Mouse (Mus musculus): Measurements from ENCODE around the gene Mta3. TPM values are rescaled to one million over a fixed set of nuclear protein-coding genes. Genes with fewer than 3 reads are reported as not detected.

Gene Mta3
- polyA plus RNA-seq, 1 experiment from 2014 or later = 41.0 TPM

GRCm38 (mm10) chr17:83740135-83740676, 34.2 kb downstream of the Mta3 start:
- 77% methylated on average over 7 of the region's 7 CpGs for WGBS
- peaks cover 27% of the 10 kb centered on the region; the same call in 1 of the 2 replicates for H3K36me3 ChIP-seq (ENCODE audit: insufficient read depth)
- no peaks in the 10 kb centered on the region for H3K4me1 ChIP-seq (ENCODE audit: insufficient read depth)
- no peak for DNase-seq
- no peak overlapping the region for H3K9ac ChIP-seq
- peaks cover 5% of the 10 kb centered on the region; the same call in 1 of the 2 replicates for H3K9me3 ChIP-seq (ENCODE audit: low read depth, low read length)
- no peaks in the 10 kb centered on the region for H3K27me3 ChIP-seq (ENCODE audit: insufficient read depth, low read length)
- ATAC-seq (ENCODE audit: insufficient read depth) = no peak
- no peak overlapping the region for H3K4me3 ChIP-seq (ENCODE audit: low read depth, low read length)
- TF ChIP-seq CTCF (IDR thresholded peaks at IDR 0.05; ENCODE audit: low read depth) = no peak
- no peak overlapping the region for H3K4me2 ChIP-seq
- no peak overlapping the region for H3K27ac ChIP-seq (ENCODE audit: low read depth)

- no peak overlapping the region for H3K9ac ChIP-seq
- H3K9me3 ChIP-seq (ENCODE audit: low read depth, low read length) = peaks cover 8% of the 10 kb centered on the region; the same call in 1 of the 2 replicates
- no peaks in the 10 kb centered on the region for H3K27me3 ChIP-seq (ENCODE audit: insufficient read depth, low read length)
- ATAC-seq (ENCODE audit: insufficient read depth) (no peak), DNase-seq (no peak)
- TF ChIP-seq CTCF (IDR thresholded peaks at IDR 0.05; ENCODE audit: low read depth) = no peak
- no peak overlapping the region for H3K4me2 ChIP-seq
- H3K36me3 ChIP-seq (ENCODE audit: insufficient read depth) = peaks cover 27% of the 10 kb centered on the region; the same call in 1 of the 2 replicates
- no peak overlapping the region for H3K27ac ChIP-seq (ENCODE audit: low read depth)
- 38% methylated on average over 6 of the region's 6 CpGs for WGBS
- H3K4me1 ChIP-seq (ENCODE audit: insufficient read depth) = no peaks in the 10 kb centered on the region
- H3K4me3 ChIP-seq (ENCODE audit: low read depth, low read length) = no peak overlapping the region
These were observed 35.3 kb downstream of the Mta3 start for GRCm38 (mm10) chr17:83741243-83741642.

GRCm38 (mm10) chr17:83744231-83744824, 38.4 kb downstream of the Mta3 start:
- Histone ChIP-seq H3K4me3 (ENCODE audit: low read depth, low read length) (no peak overlapping the region), H3K9me3 (ENCODE audit: low read depth, low read length) (peaks cover 8% of the 10 kb centered on the region; the same call in 1 of the 2 replicates), H3K9ac (no peak overlapping the region), H3K27me3 (ENCODE audit: insufficient read depth, low read length) (no peaks in the 10 kb centered on the region), H3K27ac (ENCODE audit: low read depth) (no peak overlapping the region), H3K4me2 (no peak overlapping the region), H3K4me1 (ENCODE audit: insufficient read depth) (no peaks in the 10 kb centered on the region), H3K36me3 (ENCODE audit: insufficient read depth) (peaks cover 15% of the 10 kb centered on the region; the same call in 1 of the 2 replicates)
- no peak for TF ChIP-seq CTCF (IDR thresholded peaks at IDR 0.05; ENCODE audit: low read depth)
- WGBS = 88% methylated on average over 11 of the region's 11 CpGs
- ATAC-seq (ENCODE audit: insufficient read depth) (no peak), DNase-seq (no peak)

- Histone ChIP-seq H3K4me1 (ENCODE audit: insufficient read depth) (no peaks in the 10 kb centered on the region), H3K4me2 (no peak overlapping the region), H3K27ac (ENCODE audit: low read depth) (no peak overlapping the region), H3K4me3 (ENCODE audit: low read depth, low read length) (no peak overlapping the region), H3K9ac (no peak overlapping the region), H3K36me3 (ENCODE audit: insufficient read depth) (0 out of 2 replicates have a peak, but pooled peaks cover 4% of the 10 kb centered on the region), H3K27me3 (ENCODE audit: insufficient read depth, low read length) (no peaks in the 10 kb centered on the region), H3K9me3 (ENCODE audit: low read depth, low read length) (peaks cover 8% of the 10 kb centered on the region; the same call in 1 of the 2 replicates)
- WGBS = 74% methylated on average over 10 of the region's 10 CpGs
- DNase-seq (no peak), ATAC-seq (ENCODE audit: insufficient read depth) (no peak)
- TF ChIP-seq CTCF (IDR thresholded peaks at IDR 0.05; ENCODE audit: low read depth) = no peak
These were observed 41.6 kb downstream of the Mta3 start for GRCm38 (mm10) chr17:83747405-83748160.

GRCm38 (mm10) chr17:83750216-83750950, 44.4 kb downstream of the Mta3 start:
- no peaks in the 10 kb centered on the region for H3K27me3 ChIP-seq (ENCODE audit: insufficient read depth, low read length)
- H3K4me2 ChIP-seq = no peak overlapping the region
- no peak for DNase-seq
- TF ChIP-seq CTCF (IDR thresholded peaks at IDR 0.05; ENCODE audit: low read depth) = no peak
- no peaks in the 10 kb centered on the region for H3K4me1 ChIP-seq (ENCODE audit: insufficient read depth)
- no peak overlapping the region for H3K27ac ChIP-seq (ENCODE audit: low read depth)
- H3K4me3 ChIP-seq (ENCODE audit: low read depth, low read length) = no peak overlapping the region
- peaks cover 1% of the 10 kb centered on the region; the same call in 1 of the 2 replicates for H3K9me3 ChIP-seq (ENCODE audit: low read depth, low read length)
- H3K36me3 ChIP-seq (ENCODE audit: insufficient read depth) = peaks cover 5% of the 10 kb centered on the region; the same call in 1 of the 2 replicates
- WGBS = 82% methylated on average over 5 of the region's 5 CpGs
- no peak for ATAC-seq (ENCODE audit: insufficient read depth)
- no peak overlapping the region for H3K9ac ChIP-seq

GRCm38 (mm10) chr17:83753112-83753899, 47.3 kb downstream of the Mta3 start:
- 80% methylated on average over 11 of the region's 11 CpGs for WGBS

More at GRCm38 (mm10) chr17:83753112-83753899, 47.3 kb downstream of the Mta3 start:
- DNase-seq (no peak), ATAC-seq (ENCODE audit: insufficient read depth) (no peak)
- Histone ChIP-seq H3K4me1 (ENCODE audit: insufficient read depth) (no peaks in the 10 kb centered on the region), H3K4me2 (no peak overlapping the region), H3K27ac (ENCODE audit: low read depth) (no peak overlapping the region), H3K27me3 (ENCODE audit: insufficient read depth, low read length) (no peaks in the 10 kb centered on the region), H3K4me3 (ENCODE audit: low read depth, low read length) (no peak overlapping the region), H3K9me3 (ENCODE audit: low read depth, low read length) (no peaks in the 10 kb centered on the region), H3K9ac (no peak overlapping the region), H3K36me3 (ENCODE audit: insufficient read depth) (peaks cover 17% of the 10 kb centered on the region)
- TF ChIP-seq CTCF (IDR thresholded peaks at IDR 0.05; ENCODE audit: low read depth) = no peak

Data from lung, embryonic 14.5 days (tissue).